Mouse (Mus musculus) G1E (cell line): ENCODE data around the gene Gabra1. TPM values are rescaled to one million over a fixed set of nuclear protein-coding genes. Genes with fewer than 3 reads are reported as not detected.

ENCODE experiments used
- ATAC-seq: 2 replicates; pipeline ENCODE4 v1.8.0; 2016; ENCODE audit warnings: mild to moderate bottlenecking; ENCODE audit not compliant: insufficient number of reproducible peaks, poor library complexity, low FRiP score, severe bottlenecking; ENCODE audit errors: extremely low read depth
- DNase-seq: peaks from one replicate; pipeline ENCODE4 v3.0.0; 2012; ENCODE audit warnings: low spot score
- H3K27me3 ChIP-seq: 2 replicates; pipeline ENCODE4 v1.6.1; 2012; ENCODE audit warnings: mild to moderate bottlenecking, low read length, inconsistent platforms; ENCODE audit not compliant: insufficient read depth
- H3K36me3 ChIP-seq: replicated peaks from 2 replicates; pipeline ENCODE3; 2012; ENCODE audit warnings: mild to moderate bottlenecking, inconsistent platforms
- H3K4me1 ChIP-seq: 2 replicates; pipeline ENCODE4 v1.6.1; 2012; ENCODE audit warnings: low read depth, low read length, inconsistent platforms, mixed read lengths; ENCODE audit not compliant: insufficient read depth
- H3K4me3 ChIP-seq: 2 replicates; pipeline ENCODE4 v1.5.1; 2012; ENCODE audit warnings: low read depth, mild to moderate bottlenecking, inconsistent platforms, low read length, moderate library complexity, mixed read lengths
- H3K9me3 ChIP-seq: replicated peaks from 2 replicates; pipeline ENCODE4 v1.6.1; 2012; ENCODE audit warnings: inconsistent platforms
- CTCF ChIP-seq: IDR thresholded peaks from 2 replicates; pipeline ENCODE4 v1.5.1; 2012; ENCODE audit warnings: low read depth, low read length, inconsistent platforms, mixed read lengths
- GATA1 ChIP-seq: IDR thresholded peaks from 2 replicates; pipeline ENCODE4 v1.6.1; 2012; ENCODE audit warnings: borderline replicate concordance, low read length, inconsistent platforms, mixed read lengths
- GATA2 ChIP-seq: IDR thresholded peaks from 2 replicates; pipeline ENCODE4 v1.6.1; 2012; ENCODE audit warnings: low read depth, low read length, inconsistent platforms, borderline replicate concordance
- POLR2AphosphoS5 ChIP-seq: IDR thresholded peaks from 2 replicates; pipeline ENCODE4 v1.6.1; 2012; ENCODE audit warnings: low read depth, low read length, inconsistent platforms; ENCODE audit not compliant: insufficient replicate concordance
- TAL1 ChIP-seq: conservative IDR thresholded peaks from 2 replicates; pipeline ENCODE4 v1.6.1; 2012; ENCODE audit warnings: low read depth, low read length, inconsistent platforms, mixed read lengths
- polyA plus RNA-seq: library from polyadenylated mRNA; stranded (reverse); fragments of >175 nt; gene quantifications from 2 replicates; pipeline ENCODE4 v1.2.3, GENCODE M21; 2012
- total RNA-seq, 2 experiments: library from RNA; stranded (forward) in 1 of 2; stranded (reverse) in 1 of 2; fragments of 200-1000 nt in 1 of 2; fragments of >200 nt in 1 of 2; fragmentation: Nextera tagmentation in 1 of 2; gene quantifications; 2 replicates each; pipeline ENCODE4 v1.2.3; 2014 to 2017

Gene Gabra1
- total and polyA plus RNA-seq, 3 experiments: 0.27 TPM; not detected in 2

- Histone ChIP-seq H3K9me3 (no peaks in the 10 kb centered on the region), H3K4me3 (no peak overlapping the region), H3K4me1 (no peaks in the 10 kb centered on the region), H3K36me3 (no peaks in the 10 kb centered on the region), H3K27me3 (no peaks in the 10 kb centered on the region)
- ATAC-seq (no peak), DNase-seq (no peak)
- no peak for TF ChIP-seq GATA1
- TF ChIP-seq POLR2AphosphoS5: no peak
- TF ChIP-seq GATA2: no peak
- TF ChIP-seq CTCF: no peak
- TF ChIP-seq TAL1: no peak
These were observed 65.8 kb downstream of the Gabra1 start for GRCm38 (mm10) chr11:42116931-42117330.

- no peaks in the 10 kb centered on the region for H3K27me3 ChIP-seq
- no peak overlapping the region for H3K4me3 ChIP-seq
- TF ChIP-seq GATA2 (no peak), GATA1 (no peak), TAL1 (no peak), CTCF (no peak), POLR2AphosphoS5 (no peak)
- no peak for ATAC-seq
- no peaks in the 10 kb centered on the region for H3K9me3 ChIP-seq
- DNase-seq: no peak
- no peaks in the 10 kb centered on the region for H3K36me3 ChIP-seq
- H3K4me1 ChIP-seq: no peaks in the 10 kb centered on the region
These were observed 72.7 kb downstream of the Gabra1 start for GRCm38 (mm10) chr11:42110051-42110450.

- no peaks in the 10 kb centered on the region for H3K9me3 ChIP-seq
- H3K4me3 ChIP-seq: no peak overlapping the region
- no peaks in the 10 kb centered on the region for H3K4me1 ChIP-seq
- H3K36me3 ChIP-seq: no peaks in the 10 kb centered on the region
- no peak for DNase-seq
- ATAC-seq: no peak
- TF ChIP-seq TAL1 (no peak), CTCF (no peak), GATA2 (no peak), POLR2AphosphoS5 (no peak), GATA1 (no peak)
- no peaks in the 10 kb centered on the region for H3K27me3 ChIP-seq
These were observed 73.1 kb downstream of the Gabra1 start for GRCm38 (mm10) chr11:42109627-42110026.

- Histone ChIP-seq H3K4me1 (no peaks in the 10 kb centered on the region), H3K27me3 (no peaks in the 10 kb centered on the region), H3K36me3 (no peaks in the 10 kb centered on the region), H3K4me3 (no peak overlapping the region), H3K9me3 (no peaks in the 10 kb centered on the region)
- TF ChIP-seq GATA1 (no peak), POLR2AphosphoS5 (no peak), GATA2 (no peak), TAL1 (no peak), CTCF (no peak)
- DNase-seq (no peak), ATAC-seq (no peak)
These were observed 87.2 kb downstream of the Gabra1 start for GRCm38 (mm10) chr11:42095556-42095955.

Other genes with a start within 250 kb of the Gabra1 start
- not detected in 2 replicates for gene Gabrg2, start 182.1 kb downstream of the Gabra1 start, total RNA-seq (2014; fragmentation: Nextera tagmentation)
- 0.06 and 0.16 TPM in 2 replicates for gene Gabrg2, start 182.1 kb downstream of the Gabra1 start, total RNA-seq (2017)
- not detected in 2 replicates for gene Gabrg2, start 182.1 kb downstream of the Gabra1 start, polyA plus RNA-seq
- not detected in 2 replicates for gene Gabra6, start 138.1 kb upstream of the Gabra1 start, total RNA-seq (2014; fragmentation: Nextera tagmentation)
- not detected in 2 replicates for gene Gabra6, start 138.1 kb upstream of the Gabra1 start, total RNA-seq (2017)
- gene Gabra6, start 138.1 kb upstream of the Gabra1 start, polyA plus RNA-seq: not detected in 2 replicates
- gene Gabrb2, start 236.8 kb upstream of the Gabra1 start, total RNA-seq (2014; fragmentation: Nextera tagmentation): not detected in 2 replicates
- 0.05 and 0.17 TPM in 2 replicates for gene Gabrb2, start 236.8 kb upstream of the Gabra1 start, total RNA-seq (2017)
- not detected in 2 replicates for gene Gabrb2, start 236.8 kb upstream of the Gabra1 start, polyA plus RNA-seq